Mouse (Mus musculus) forebrain, embryonic 14.5 days (tissue): Measurements from ENCODE around the gene Chn2. TPM values are rescaled to one million over a fixed set of nuclear protein-coding genes. Genes with fewer than 3 reads are reported as not detected.

Experiments
- ATAC-seq: fragments of 200-750 bp; cut with Nextera tagmentation; 2 replicates; pipeline ENCODE4 v1.8.0; 2017; ENCODE audit warnings: mild to moderate bottlenecking, moderate library complexity
- DNase-seq: peaks from one replicate; pipeline ENCODE4 v3.0.0-alpha.2; 2015; ENCODE audit warnings: low spot score
- H3K27ac ChIP-seq: fragments of 300-500 bp; sonication (generic); 2 replicates; pipeline ENCODE4 v1.5.1; 2014; ENCODE audit warnings: low read depth, mild to moderate bottlenecking, control low read depth, low read length, moderate library complexity
- H3K27me3 ChIP-seq: fragments of 300-500 bp; sonication (generic); replicated peaks from 2 replicates; pipeline ENCODE4 v1.6.1; 2014; ENCODE audit warnings: low read length, control low read depth, mixed read lengths; ENCODE audit not compliant: control insufficient read depth, insufficient read depth
- H3K36me3 ChIP-seq: fragments of 300-500 bp; sonication (generic); 2 replicates; pipeline ENCODE4 v1.6.1; 2014; ENCODE audit warnings: low read length, control low read depth; ENCODE audit not compliant: control insufficient read depth, insufficient read depth
- H3K4me1 ChIP-seq: fragments of 300-500 bp; sonication (generic); 2 replicates; pipeline ENCODE4 v1.6.1; 2014; ENCODE audit warnings: antibody characterized with exemption, low read length, control low read depth; ENCODE audit not compliant: control insufficient read depth, insufficient read depth
- H3K4me2 ChIP-seq: fragments of 300-500 bp; sonication (generic); 2 replicates; pipeline ENCODE4 v1.6.1; 2014; ENCODE audit warnings: mild to moderate bottlenecking, control low read depth, low read length
- H3K4me3 ChIP-seq: fragments of 300-500 bp; sonication (generic); 2 replicates; pipeline ENCODE4 v1.5.1; 2014; ENCODE audit warnings: low read depth, low read length, control low read depth
- H3K9ac ChIP-seq: fragments of 300-500 bp; sonication (generic); 2 replicates; pipeline ENCODE4 v1.6.1; 2014; ENCODE audit warnings: mild to moderate bottlenecking, low read length, control low read depth, moderate library complexity
- H3K9me3 ChIP-seq: fragments of 300-500 bp; sonication (generic); replicated peaks from 2 replicates; pipeline ENCODE4 v1.6.1; 2016; ENCODE audit warnings: low read length, control low read depth, mixed read lengths; ENCODE audit not compliant: control insufficient read depth
- WGBS: fragments of 180-500 bp; shearing (Covaris S2); extraction: QIAGEN DNeasy Blood & Tissue Kit; methylation state at CpG from one replicate; pipeline ENCODE4 v1.1.7; 2014; 5-methylcytosine and 5-hydroxymethylcytosine counted together
- polyA plus RNA-seq: library from polyadenylated mRNA; unstranded; fragments of >200 nt; fragmentation: Nextera tagmentation; extraction: Ambion mirVana; gene quantifications from 2 replicates; pipeline ENCODE4 v1.2.1, GENCODE M21; 2014

Gene Chn2
- polyA plus RNA-seq, 1 experiment from 2014 or later, result 45.9 TPM

DNA sequence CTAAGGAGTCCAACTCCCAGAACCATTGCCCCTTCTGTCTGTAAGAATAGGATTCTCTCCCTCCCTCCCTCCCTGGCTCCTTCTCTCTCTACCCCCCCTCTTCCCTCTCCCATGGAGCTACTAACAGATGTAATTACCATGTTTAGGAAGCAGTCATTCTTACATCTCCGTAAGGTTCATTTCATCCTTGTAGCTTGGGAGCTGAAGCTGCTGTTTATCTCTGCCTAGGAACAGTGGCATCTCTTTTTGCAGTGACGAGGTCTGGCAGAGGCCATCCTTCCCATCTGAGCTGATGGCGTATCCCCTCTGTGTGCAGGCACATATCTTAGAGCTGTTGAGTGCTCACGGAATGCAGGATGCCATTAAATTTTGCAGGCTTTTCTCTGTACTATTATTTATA, 35.1 kb downstream of the Chn2 start:
- Histone ChIP-seq H3K27me3 (no peaks in the 10 kb centered on the region), H3K4me2 (no peak overlapping the region), H3K4me1 (peaks cover 12% of the 10 kb centered on the region), H3K4me3 (no peak overlapping the region), H3K36me3 (no peaks in the 10 kb centered on the region), H3K9me3 (no peaks in the 10 kb centered on the region), H3K9ac (no peak overlapping the region), H3K27ac (no peak overlapping the region)
- ATAC-seq, result no peak
- 42% methylated on average over 4 of the region's 4 CpGs for WGBS
- no peak for DNase-seq

DNA sequence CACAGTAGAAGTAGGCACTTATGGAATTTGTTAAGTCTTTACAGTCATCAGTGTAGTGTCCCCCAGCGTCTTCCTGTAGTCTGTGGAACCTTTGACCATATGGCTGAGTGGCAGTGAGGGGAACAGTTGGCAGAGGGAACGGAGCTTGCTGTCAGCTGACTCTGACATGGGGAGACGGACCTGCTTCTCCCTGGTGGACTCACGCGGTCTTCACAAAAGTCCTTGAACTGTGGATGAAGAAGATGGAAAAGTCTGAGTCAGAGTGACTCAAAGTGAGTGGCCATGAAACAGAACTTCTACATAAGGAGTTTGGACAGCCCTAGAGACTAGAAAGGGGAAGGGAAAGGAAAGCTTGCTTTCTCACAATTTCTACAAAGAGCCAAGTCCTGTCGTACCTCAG, 36.1 kb downstream of the Chn2 start:
- Histone ChIP-seq H3K27ac (no peak overlapping the region), H3K27me3 (no peaks in the 10 kb centered on the region), H3K36me3 (no peaks in the 10 kb centered on the region), H3K4me2 (no peak overlapping the region), H3K4me1 (peaks cover 12% of the 10 kb centered on the region), H3K9me3 (no peaks in the 10 kb centered on the region), H3K9ac (no peak overlapping the region), H3K4me3 (no peak overlapping the region)
- ATAC-seq (no peak), DNase-seq (no peak)
- WGBS, result 76% methylated on average over 6 of the region's 6 CpGs

DNA sequence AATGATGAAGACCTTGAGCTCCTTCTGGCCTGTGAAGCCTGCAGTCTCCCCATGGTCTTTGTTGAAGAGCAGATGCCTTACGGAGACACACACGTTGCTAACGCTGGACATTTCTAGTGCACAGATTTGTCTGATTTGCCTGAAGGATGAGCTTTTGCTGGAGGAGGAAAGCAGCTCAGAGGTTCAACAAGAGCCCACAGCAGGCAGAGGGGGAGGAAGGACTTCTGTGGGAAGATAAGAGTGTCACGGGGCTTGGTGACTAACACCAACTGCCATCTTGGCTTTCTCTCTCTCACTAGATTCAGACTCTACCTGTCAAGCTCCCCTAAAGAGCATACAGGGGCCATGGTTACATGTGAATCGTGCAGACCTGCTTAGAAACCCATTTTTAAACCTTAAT, 37.3 kb downstream of the Chn2 start:
- Histone ChIP-seq H3K9ac (no peak overlapping the region), H3K27me3 (no peaks in the 10 kb centered on the region), H3K4me3 (no peak overlapping the region), H3K9me3 (no peaks in the 10 kb centered on the region), H3K27ac (no peak overlapping the region), H3K36me3 (no peaks in the 10 kb centered on the region), H3K4me1 (peaks cover 9% of the 10 kb centered on the region; the same call in 1 of the 2 replicates), H3K4me2 (no peak overlapping the region)
- WGBS, result 90% methylated on average over 5 of the region's 5 CpGs
- ATAC-seq (no peak), DNase-seq (no peak)

DNA sequence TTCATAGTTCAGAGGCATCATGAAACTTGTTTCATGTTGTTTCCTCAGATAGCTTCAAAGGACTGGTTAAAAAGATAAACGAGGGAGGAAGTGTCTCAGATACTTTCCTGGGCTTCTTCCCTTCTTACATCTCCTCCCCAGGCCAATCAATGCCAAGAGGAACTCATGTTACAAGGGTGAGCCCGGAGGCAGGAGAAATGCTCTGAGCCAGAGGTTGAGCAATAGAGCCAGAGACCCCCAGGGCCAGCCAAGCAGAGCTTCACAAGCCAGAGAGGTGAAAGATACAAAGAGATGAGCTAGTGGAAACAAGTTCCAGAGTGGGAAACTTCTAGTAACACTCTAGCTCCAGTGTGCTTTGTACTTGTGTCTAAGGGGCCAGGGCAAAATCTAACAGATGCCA, 38.9 kb downstream of the Chn2 start:
- Histone ChIP-seq H3K27me3 (no peaks in the 10 kb centered on the region), H3K4me2 (no peak overlapping the region), H3K36me3 (no peaks in the 10 kb centered on the region), H3K9ac (no peak overlapping the region), H3K4me3 (no peak overlapping the region), H3K4me1 (0 out of 2 replicates have a peak, but pooled peaks cover 4% of the 10 kb centered on the region), H3K27ac (no peak overlapping the region), H3K9me3 (no peaks in the 10 kb centered on the region)
- ATAC-seq (no peak), DNase-seq (no peak)
- 78% methylated on average over 2 of the region's 2 CpGs for WGBS

DNA sequence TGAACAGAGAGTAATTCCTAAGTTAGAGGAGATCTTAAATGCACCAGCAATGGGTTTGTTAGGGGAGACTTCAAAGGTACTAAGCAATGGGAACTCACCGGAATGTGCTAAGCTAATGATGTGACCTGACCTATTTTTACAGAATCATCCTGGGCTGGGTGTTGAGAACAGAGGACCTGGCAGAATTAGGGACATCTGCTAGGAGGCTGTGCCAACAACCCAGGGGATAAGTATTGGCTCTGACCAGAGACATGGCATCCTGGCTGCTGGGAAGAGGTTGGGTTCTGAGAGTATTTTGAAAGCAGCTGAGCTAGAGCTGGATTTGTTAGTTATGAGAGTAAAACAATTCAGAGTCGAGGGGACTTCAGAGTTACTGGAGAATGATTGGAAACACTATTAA, 40.5 kb downstream of the Chn2 start:
- 85% methylated on average over 2 of the region's 2 CpGs for WGBS
- Histone ChIP-seq H3K36me3 (no peaks in the 10 kb centered on the region), H3K4me3 (no peak overlapping the region), H3K4me1 (0 out of 2 replicates have a peak, but pooled peaks cover 4% of the 10 kb centered on the region), H3K9me3 (no peaks in the 10 kb centered on the region), H3K27ac (no peak overlapping the region), H3K9ac (no peak overlapping the region), H3K27me3 (no peaks in the 10 kb centered on the region), H3K4me2 (no peak overlapping the region)
- no peak for DNase-seq
- no peak for ATAC-seq

DNA sequence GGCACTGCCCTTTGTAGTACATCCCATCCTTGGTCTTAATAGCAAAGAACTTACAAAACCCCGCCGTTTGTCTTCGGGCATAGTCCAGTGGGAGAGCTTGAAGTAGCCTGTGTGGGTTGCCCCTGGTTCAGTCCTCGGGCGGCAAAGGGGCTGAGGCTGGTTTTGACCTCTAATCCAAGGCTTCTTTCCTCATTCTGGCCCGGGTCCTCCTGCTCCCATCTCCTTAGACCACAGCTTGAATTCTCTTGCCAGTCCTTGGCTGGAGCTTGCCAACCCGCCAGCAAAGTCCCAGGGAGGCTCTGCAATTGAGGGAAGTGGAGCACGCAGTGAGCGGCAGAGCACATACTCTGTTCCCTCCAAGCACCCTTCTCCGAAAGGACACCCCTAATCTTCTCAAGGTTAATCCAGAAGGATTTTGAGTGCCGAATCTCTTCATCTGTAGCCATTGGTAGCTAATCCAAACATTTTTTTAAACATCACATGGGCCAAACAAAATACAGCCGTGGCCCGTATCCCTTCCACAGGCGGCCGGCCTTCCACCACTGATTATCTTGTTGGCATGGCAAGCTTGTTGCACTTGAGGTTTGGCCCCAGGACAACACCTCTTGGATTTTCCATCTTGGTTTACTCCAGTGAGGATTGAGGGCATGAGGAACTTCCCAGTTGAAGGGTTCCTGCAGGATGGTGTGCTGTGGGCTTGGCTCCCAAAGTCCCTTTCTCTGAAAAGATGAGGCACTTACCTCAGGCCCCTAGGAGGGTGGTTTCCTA, 41.3 kb downstream of the Chn2 start:
- no peaks in the 10 kb centered on the region for H3K36me3 ChIP-seq
- H3K9ac ChIP-seq, result no peak overlapping the region
- DNase-seq, result no peak

DNA sequence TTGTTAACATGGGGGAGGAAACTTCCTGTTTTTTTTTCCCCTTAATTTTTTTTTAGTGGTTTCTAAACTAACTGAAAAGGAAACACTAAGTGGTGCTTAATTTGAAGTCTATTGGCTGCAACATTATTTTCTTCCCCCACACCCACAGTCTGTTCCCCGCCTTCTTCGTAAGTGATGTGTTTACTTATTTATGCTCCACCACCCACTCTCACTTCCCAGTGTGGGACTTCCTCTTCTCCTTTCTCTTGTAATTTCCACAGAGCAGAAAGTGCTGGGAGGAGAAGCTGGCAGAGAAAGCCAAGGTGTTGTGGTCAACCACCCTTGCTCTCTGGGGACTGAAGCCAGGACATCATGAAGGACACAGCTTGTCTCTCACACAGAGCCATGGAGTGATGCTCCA, 43.2 kb downstream of the Chn2 start:
- no peaks in the 10 kb centered on the region for H3K4me1 ChIP-seq
- DNase-seq, result no peak
- no peaks in the 10 kb centered on the region for H3K36me3 ChIP-seq
- no peak overlapping the region for H3K27ac ChIP-seq
- H3K9me3 ChIP-seq, result no peaks in the 10 kb centered on the region
- H3K4me3 ChIP-seq, result no peak overlapping the region
- H3K4me2 ChIP-seq, result no peak overlapping the region
- no peak for ATAC-seq
- H3K9ac ChIP-seq, result no peak overlapping the region
- WGBS, result 73% methylated on average over 2 of the region's 2 CpGs
- no peaks in the 10 kb centered on the region for H3K27me3 ChIP-seq

More for the DNA sequence above, 41.3 kb downstream of the Chn2 start:
- no peak overlapping the region for H3K4me2 ChIP-seq
- no peaks in the 10 kb centered on the region for H3K4me1 ChIP-seq
- no peak overlapping the region for H3K4me3 ChIP-seq
- no peaks in the 10 kb centered on the region for H3K27me3 ChIP-seq
- H3K27ac ChIP-seq, result no peak overlapping the region
- no peak for ATAC-seq
- no peaks in the 10 kb centered on the region for H3K9me3 ChIP-seq
- 93% methylated on average over 15 of the region's 15 CpGs for WGBS

DNA sequence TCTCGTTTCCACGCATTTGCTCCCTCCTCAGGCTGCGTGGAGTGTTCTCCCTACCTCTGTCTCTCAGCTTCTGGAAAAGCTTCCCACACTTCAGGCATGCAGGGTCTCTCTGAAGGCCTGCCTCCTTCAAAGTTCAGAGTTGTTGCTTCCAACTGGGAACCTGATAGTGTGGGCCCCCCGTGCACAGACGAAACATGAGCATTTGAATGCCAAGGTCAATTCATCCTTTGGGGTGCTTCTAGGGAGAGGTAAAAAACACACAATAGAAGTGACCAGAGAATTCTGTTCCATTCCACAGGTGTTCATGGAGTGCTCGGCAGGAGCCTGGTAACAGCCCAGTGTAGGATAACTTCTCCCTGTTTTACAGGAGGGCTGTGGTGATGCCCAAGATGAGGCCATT, 44.7 kb downstream of the Chn2 start:
- no peak overlapping the region for H3K4me3 ChIP-seq

DNA sequence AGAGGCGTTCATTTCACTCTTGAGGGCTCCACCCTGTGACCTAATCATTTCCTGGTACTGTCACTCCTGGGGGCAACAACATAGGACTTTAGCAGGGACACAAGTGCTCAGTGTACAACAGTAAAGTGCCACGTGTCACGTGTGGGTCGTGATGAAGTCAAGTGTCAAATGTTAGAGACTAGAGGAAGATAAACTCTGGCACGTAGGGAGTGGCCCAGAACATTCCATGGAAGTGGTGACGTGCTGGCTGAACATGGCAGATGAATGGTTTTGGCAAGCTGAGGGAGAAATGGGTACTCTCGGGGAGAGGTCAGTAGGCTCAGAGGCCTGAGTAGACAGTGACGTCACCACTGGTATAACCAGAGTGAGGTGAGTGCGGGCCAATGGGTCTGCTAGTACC, 45.7 kb downstream of the Chn2 start:
- Histone ChIP-seq H3K27me3 (no peaks in the 10 kb centered on the region), H3K27ac (no peak overlapping the region), H3K4me1 (no peaks in the 10 kb centered on the region), H3K9me3 (no peaks in the 10 kb centered on the region), H3K9ac (no peak overlapping the region), H3K36me3 (no peaks in the 10 kb centered on the region), H3K4me3 (no peak overlapping the region), H3K4me2 (no peak overlapping the region)
- DNase-seq (no peak), ATAC-seq (no peak)
- WGBS, result 90% methylated on average over 9 of the region's 9 CpGs

More for the DNA sequence above, 44.7 kb downstream of the Chn2 start:
- H3K4me1 ChIP-seq, result no peaks in the 10 kb centered on the region
- ATAC-seq (no peak), DNase-seq (no peak)
- no peaks in the 10 kb centered on the region for H3K9me3 ChIP-seq
- no peak overlapping the region for H3K27ac ChIP-seq
- WGBS, result 89% methylated on average over 6 of the region's 6 CpGs
- no peak overlapping the region for H3K9ac ChIP-seq
- H3K27me3 ChIP-seq, result no peaks in the 10 kb centered on the region
- H3K36me3 ChIP-seq, result no peaks in the 10 kb centered on the region
- H3K4me2 ChIP-seq, result no peak overlapping the region
